26 mouse cellular contexts compared by ENCODE assay signal in the genomic region with DNA sequence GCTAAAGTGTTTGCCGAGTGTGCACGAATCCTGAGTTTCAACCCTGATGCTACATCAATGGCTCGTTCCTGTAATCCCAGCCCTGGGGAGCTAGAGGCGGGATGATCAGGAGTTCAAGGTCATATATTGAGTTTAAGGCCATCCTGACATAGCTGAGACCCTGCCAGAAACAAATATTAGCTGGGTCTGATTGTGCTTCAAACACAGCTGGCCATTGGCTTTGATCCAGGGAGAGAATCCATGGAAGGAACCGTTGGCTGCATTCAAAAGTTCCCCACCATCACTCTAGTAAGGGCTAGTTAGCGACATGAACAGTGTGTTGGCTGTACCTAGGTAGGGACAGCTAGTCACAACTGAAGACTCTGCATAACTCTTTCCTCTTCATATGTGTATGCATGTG. TPM values are rescaled to one million over a fixed set of nuclear protein-coding genes. Genes with fewer than 3 reads are reported as not detected.
"Had no signal": no experiment of that assay in that cellular context is flagged by ENCODE, and none has a peak within 500 bp of the region (broad histone marks: within the 10 kb centered on the region; RNA-seq: fewer than 3 reads in every experiment).

No protein-coding gene starts in this region.

- H3K27me3 ChIP-seq: heart, embryonic 13.5 days; heart, embryonic 15.5 days; hindbrain, embryonic 12.5 days; intestine, embryonic 15.5 days; limb, embryonic 12.5 days had no signal

- H3K4me3 ChIP-seq: gastrocnemius, adult 2 months; heart, embryonic 10.5 days; heart, embryonic 13.5 days; heart, embryonic 15.5 days; hindbrain, embryonic 10.5 days; hindbrain, embryonic 12.5 days; intestine, embryonic 15.5 days; layer of hippocampus, adult 2 months; left cerebral cortex, adult 2 months; limb, embryonic 10.5 days; limb, embryonic 12.5 days had no signal

- H3K9me3 ChIP-seq: heart, embryonic 10.5 days; heart, embryonic 13.5 days; heart, embryonic 15.5 days; hindbrain, embryonic 10.5 days; hindbrain, embryonic 12.5 days; intestine, embryonic 15.5 days; limb, embryonic 10.5 days; limb, embryonic 12.5 days had no signal

- H3K27ac ChIP-seq: heart, embryonic 10.5 days; heart, embryonic 13.5 days; heart, embryonic 15.5 days; hindbrain, embryonic 10.5 days; hindbrain, embryonic 12.5 days; hindbrain, embryonic 14.5 days; intestine, embryonic 15.5 days; layer of hippocampus, adult 2 months; left cerebral cortex, adult 2 months; limb, embryonic 10.5 days; limb, embryonic 12.5 days had no signal

- H3K9ac ChIP-seq: heart, embryonic 13.5 days; heart, embryonic 15.5 days; hindbrain, embryonic 12.5 days; hindbrain, embryonic 14.5 days; intestine, embryonic 15.5 days; limb, embryonic 12.5 days had no signal

- H3K4me1 ChIP-seq: hindbrain, embryonic 12.5 days had no signal

- DNase-seq: gastrocnemius, adult 2 months; gastrocnemius, postnatal 10 days; gastrocnemius, postnatal 25 days; heart, adult 18-20 months; heart, postnatal 14 days; heart, postnatal 36 days; kidney, adult 18-20 months; kidney, adult 8-10 months; kidney, postnatal 25 days; kidney, postnatal 4 days; liver had no signal

- ATAC-seq: hindbrain, embryonic 16.5 days; inflammation-experienced regulatory T-cells, adult 6 months; intestine, embryonic 15.5 days; intestine, postnatal 0 days had no signal

- H3K4me2 ChIP-seq: heart, embryonic 13.5 days; heart, embryonic 15.5 days; hindbrain, embryonic 12.5 days; hindbrain, embryonic 14.5 days; intestine, embryonic 15.5 days; limb, embryonic 12.5 days had no signal

RNA-seq across cellular contexts. Expression of a gene that starts 30.5 kb away (rescaled TPM):
- total RNA-seq: gastrocnemius, postnatal 10 days; granulocyte monocyte progenitor cell, adult 5-6 weeks; left cerebral cortex, adult 2 months had no signal
